Mouse (Mus musculus) lung, postnatal 36 days (tissue): ENCODE measurements at regions not wholly inside any gene's neighbourhood (a gene's known extent, or its start where the extent isn't known, plus 50 kb on each side); places are given as distances from the start of the nearest gene placed in this dataset.
"Not testable (repeated sequence)": the region's sequence is repeated elsewhere in the genome, so short reads cannot be mapped to it uniquely, and the experiment has no call there.

Experiments
- DNase-seq: peaks from one replicate; pipeline ENCODE4 v3.0.0; 2022; ENCODE audit warnings: mixed read lengths

GRCm38 (mm10) chr9:43524947-43525565 lies 214.4 kb downstream of the Trim29 start:
- no peak for DNase-seq

DNA sequence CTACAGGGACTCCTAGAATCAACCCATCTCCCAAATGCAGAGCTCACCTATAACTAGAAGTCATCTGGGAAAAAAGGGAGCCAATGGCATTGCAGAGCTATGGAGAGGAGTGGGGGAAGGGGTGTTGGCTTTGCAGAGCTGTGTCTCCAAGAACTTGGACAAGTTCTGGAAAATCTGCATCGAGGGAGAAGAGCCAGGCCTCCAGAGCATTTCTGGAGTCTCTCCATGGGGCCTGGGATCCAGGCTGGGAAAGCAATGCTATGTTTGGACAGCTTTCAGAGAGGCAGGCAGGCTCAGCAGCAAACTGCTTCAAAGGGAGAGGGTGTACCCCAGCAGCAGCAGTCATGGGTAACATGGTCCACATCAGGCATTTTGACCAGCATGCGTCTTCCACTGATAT lies 211.6 kb upstream of the Nectin1 start:
- no peak for DNase-seq

- DNase-seq, result no peak
Observed at GRCm38 (mm10) chr9:43535967-43536366, 207.8 kb upstream of the Nectin1 start.

DNA sequence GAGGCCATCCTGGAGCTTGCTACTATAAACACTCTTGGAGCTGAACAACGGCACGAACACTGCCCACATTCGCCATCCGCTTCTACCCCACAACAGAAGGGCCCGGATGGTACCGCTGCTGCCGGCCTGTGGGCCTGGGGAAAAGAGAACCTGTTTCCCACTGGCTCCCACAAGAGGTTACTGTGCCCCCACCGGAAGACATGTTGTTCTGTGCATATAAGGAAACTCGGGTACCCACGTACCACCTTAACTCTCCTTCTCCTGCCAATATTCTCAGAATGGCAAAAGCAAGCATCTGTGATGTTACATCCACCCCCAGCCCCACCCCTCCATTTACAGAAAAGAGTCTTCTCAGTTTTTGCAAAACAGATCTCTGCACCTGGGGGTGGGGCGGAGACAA lies 206.7 kb upstream of the Nectin1 start:
- no peak for DNase-seq

DNA sequence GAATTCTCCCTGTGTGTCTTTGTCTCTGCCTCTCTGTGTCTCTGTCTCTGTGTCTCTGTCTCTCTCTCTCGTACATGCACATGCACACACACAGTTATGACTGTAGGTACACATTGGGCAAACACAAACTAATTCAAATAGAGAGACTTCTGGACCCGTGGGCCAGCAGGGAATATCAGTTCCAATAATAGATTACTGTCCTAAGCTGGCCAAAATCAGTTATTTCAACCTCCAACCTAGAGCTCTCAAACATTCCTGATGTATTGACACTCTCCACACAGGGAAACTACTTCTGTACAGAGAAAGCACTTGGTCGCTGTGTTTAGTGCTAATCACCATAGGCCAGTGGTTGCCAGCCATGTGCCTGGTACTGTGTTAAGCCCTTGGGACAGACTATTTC lies 203.7 kb upstream of the Nectin1 start:
- DNase-seq, result no peak

GRCm38 (mm10) chr9:43541234-43541633 lies 202.6 kb upstream of the Nectin1 start:
- DNase-seq, result peak; percentile 2

DNA sequence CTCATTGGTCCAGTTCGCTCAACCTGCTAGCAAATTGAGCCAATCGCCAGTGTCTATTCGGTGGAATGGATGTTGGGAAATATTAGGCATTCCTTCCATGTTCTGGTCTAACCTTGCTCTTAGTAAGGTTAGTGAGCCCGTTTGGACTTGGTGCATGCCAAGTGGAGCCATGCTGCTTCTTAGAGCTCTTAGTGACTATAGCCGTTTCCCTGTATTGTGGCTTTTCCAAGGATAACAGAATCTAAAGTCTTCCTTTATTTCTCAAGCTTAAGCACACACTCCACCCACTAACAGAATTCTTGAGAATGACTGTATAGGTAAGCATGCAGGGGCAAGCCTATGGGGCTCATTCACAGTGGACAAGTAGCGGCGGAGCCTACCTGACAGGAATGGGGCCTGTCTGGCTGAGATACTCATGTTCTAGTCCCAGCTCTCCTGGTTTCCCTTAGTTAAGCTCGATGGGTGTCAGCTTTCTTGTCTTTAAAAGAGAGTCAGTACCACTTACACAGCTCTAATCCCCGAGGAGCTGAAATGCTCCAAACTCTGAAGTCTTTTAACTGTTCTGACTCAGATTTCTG lies 201.6 kb upstream of the Nectin1 start:
- no peak for DNase-seq

- DNase-seq, result peak; percentile 8
Observed at GRCm38 (mm10) chr9:43545081-43545565, 198.7 kb upstream of the Nectin1 start.

GRCm38 (mm10) chr9:43548883-43549282 lies 194.9 kb upstream of the Nectin1 start:
- no peak for DNase-seq

GRCm38 (mm10) chr9:43549293-43549692 lies 194.5 kb upstream of the Nectin1 start:
- DNase-seq, result no peak

- DNase-seq, result not testable (repeated sequence)
Observed at GRCm38 (mm10) chr9:43552758-43553157, 191.0 kb upstream of the Nectin1 start.

DNA sequence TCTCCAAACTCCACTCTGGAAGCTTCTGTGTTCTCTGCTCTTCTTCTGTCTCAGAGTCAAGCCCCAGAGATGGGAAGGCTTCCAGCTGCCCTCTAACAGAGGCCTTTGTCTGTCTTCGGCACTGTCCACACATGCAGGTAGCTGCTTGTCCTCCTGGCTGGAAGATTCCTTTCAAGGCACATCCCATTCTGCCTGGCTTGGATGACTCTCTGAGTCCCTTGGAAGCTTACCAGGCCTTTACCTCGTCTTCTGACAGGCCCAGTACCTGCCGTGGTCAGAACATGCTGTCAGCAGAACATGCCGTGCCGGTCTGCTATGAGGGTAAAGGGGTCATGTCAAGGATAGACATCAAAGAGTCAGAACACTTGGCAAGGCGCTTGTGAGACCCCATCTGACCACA lies 181.8 kb upstream of the Nectin1 start:
- DNase-seq, result no peak

GRCm38 (mm10) chr9:43564239-43564906 lies 179.4 kb upstream of the Nectin1 start:
- DNase-seq, result no peak

- no peak for DNase-seq
Observed at GRCm38 (mm10) chr9:43568851-43569250, 174.9 kb upstream of the Nectin1 start.

GRCm38 (mm10) chr9:43571086-43571485 lies 172.7 kb upstream of the Nectin1 start:
- no peak for DNase-seq

DNA sequence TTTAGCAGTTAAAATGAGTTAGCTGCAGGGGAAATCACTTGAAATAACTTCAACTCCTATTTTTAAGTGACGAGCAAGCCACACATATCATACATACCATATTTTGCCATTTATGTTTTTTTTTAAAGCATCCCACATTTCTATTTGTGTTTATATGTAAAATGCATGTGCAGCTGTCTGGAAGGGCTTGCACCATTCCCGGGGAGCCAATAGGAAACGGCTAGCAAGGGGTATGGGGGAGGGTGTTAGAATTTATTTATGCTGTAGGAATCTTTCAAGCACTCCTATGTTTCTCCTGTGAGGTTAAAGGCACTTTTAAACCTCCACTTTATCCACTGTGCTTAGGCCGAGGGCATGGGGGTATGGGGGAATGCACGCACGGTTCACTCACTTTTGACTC lies 168.1 kb upstream of the Nectin1 start:
- DNase-seq, result no peak

DNA sequence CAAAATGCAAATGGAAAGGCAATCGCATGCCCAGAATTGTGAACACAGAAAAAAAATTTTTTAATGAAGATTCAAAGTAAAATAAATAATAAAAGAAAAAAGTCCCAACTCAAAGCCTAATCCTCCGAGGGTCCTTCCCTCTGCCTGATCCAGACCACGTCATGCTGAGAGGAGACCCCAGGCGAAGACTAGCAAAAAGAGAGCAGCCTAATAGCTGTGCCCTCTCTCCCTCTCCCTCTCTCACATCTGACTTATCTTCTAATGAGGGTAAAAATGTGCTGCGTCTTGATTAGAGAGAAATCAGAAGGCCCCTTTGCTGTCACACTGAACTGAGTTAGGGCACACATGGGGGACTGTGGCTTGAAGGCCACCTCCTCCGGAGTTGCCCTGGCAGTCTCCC lies 163.1 kb upstream of the Nectin1 start:
- DNase-seq, result no peak

GRCm38 (mm10) chr9:43585616-43586015 lies 158.2 kb upstream of the Nectin1 start:
- no peak for DNase-seq

- DNase-seq, result peak; percentile 37
Observed at GRCm38 (mm10) chr9:43593236-43593635, 150.5 kb upstream of the Nectin1 start.

DNA sequence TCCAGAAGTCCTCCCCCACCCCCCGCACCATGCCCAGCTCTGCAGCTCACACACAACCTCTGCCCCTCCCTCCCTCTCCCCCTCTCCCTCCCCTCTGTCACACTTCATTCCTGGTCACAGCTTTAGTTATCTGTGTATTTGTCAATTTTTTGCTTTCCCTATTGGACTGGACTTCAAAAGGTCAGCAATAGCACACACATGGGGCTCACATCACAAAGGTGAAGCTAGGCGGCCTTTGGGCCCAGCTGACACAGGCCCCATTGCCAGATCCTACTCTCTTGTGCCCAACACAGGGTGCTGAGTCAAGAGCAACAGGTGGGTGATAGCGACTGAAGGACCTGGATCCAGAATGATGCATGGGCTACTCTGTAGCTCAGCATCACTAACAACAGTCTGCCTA lies 149.0 kb upstream of the Nectin1 start:
- no peak for DNase-seq

- peak; percentile 11 for DNase-seq
Observed at GRCm38 (mm10) chr9:43595461-43595860, 148.3 kb upstream of the Nectin1 start.

DNA sequence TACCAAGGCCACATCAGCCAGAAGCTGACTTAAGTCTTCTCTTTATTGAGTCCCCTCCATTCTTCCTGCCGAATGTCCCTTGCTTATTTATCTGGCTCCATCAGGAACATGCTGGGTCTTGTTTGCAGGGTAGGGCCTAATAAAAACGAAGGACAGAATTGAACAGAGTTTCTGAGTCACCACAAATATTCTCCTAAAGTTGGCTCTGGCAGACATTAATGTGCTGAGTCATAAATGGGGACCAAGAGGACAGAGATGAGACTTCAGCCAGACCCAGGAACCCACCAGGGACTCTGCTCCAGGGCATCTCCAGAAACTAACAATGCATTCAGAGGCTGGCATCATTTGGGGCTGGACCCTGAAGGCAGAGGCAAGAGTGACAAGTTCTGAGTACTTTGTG lies 143.4 kb upstream of the Nectin1 start:
- no peak for DNase-seq

DNA sequence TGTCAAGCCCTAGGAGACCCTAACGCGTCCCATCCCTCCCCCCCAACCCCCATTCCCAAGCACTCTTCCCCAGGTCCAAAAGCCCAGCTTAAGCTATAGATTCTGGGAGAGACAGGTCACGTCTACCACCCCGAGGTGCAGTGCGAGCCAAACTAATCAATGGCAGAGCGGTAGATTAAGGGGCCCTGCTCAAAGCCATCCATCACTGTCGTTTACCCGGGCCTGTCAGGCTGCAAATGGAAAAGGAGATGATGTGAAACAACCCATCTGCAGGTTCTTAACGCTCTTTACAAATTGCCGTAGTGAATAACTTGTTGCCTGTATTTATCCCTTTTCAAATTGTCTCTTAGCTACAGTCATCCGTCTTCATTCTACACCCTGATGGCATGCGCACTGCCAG lies 126.2 kb upstream of the Nectin1 start:
- no peak for DNase-seq

GRCm38 (mm10) chr9:43627558-43627957 lies 116.2 kb upstream of the Nectin1 start:
- DNase-seq, result no peak
